Mouse (Mus musculus) bone marrow, adult 2 months (tissue): ENCODE measurements around the gene Ndufb10.

Source experiments
- CTCF ChIP-seq: fragments of 200-500 bp; IDR thresholded peaks from 2 replicates; pipeline ENCODE4 v1.5.1; 2011; ENCODE audit warnings: low read length, control low read depth; ENCODE audit not compliant: control insufficient read depth, insufficient read depth
- POLR2A ChIP-seq: fragments of 200-500 bp; IDR thresholded peaks from 2 replicates; pipeline ENCODE4 v1.6.1; 2011; ENCODE audit warnings: low read depth, mild to moderate bottlenecking, control low read depth, low read length, borderline replicate concordance; ENCODE audit not compliant: control insufficient read depth

GRCm38 (mm10) chr17:24725637-24726390 is 1.5 kb upstream of the Ndufb10 start:
- TF ChIP-seq CTCF (no peak), POLR2A (no peak)
